Mouse (Mus musculus): ENCODE measurements around the gene Cdyl.

DNA sequence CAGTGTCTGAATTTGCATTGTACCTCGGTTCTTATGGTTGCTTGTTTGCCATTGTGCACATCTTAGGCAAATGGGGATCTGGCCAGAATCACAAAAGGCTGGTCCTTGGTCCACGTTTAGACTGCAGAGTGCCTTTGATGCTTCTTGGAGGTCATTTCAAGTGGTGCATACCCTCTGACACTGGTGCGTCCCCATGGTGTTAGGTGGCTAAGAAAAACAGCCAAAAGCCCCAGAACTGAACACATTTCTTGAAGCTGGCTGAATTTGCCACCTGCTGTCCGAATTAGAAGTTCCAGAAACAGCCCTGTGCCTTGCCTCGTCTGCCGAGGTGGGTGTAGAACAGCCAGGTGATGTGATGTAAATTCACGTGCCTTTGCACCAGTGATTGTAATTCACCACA, 197.9 kb downstream of the Cdyl start:
- no peak for TF ChIP-seq CTCF (conservative IDR thresholded peaks at IDR 0.05; ENCODE audit: insufficient read depth, insufficient read length, low read depth, low read length)
- TF ChIP-seq POLR2A (IDR thresholded peaks at IDR 0.05; ENCODE audit: low read depth, low read length): no peak

All from kidney, adult 2 months (tissue).